Mouse (Mus musculus): ENCODE measurements around the gene Milr1.

DNA sequence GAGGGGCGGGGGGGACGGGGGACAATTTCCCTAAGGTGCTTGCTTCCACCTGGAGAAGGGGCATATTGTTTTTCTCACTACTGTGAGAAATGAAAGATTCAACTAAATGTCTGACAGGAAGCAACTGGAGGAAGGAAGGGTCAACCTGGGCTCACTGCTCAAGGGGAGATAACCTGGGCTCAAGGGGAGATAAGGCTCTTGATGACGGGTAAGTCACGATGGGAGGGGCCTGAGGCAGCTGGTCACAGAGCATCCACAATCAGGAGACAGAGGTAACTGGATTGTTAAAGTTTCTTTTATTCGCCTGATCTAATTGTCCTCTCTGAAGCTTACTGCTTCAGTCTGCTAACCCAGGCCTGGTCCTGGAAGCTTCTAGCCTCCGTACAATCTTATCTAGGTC, 2.3 kb downstream of the Milr1 start:
- TF ChIP-seq CTCF (IDR thresholded peaks at IDR 0.05; ENCODE audit: low read depth, low read length), result no peak
- TF ChIP-seq POLR2A (IDR thresholded peaks at IDR 0.05; ENCODE audit: extremely low read depth, insufficient read depth, low read length), result no peak

Data from liver, adult 2 months (tissue).